Mouse (Mus musculus): Measurements from ENCODE around the gene Fgf22. TPM values are rescaled to one million over a fixed set of nuclear protein-coding genes. Genes with fewer than 3 reads are reported as not detected.

The Fgf22 gene
- 1 to 10 TPM; 4.7 to 5.9 (median 5.8) TPM for total RNA-seq (2022)

GRCm38 (mm10) chr10:79754856-79755516 lies at the start of gene Fgf22:
Gene Fgf22 (plus strand): TSS chr10:79755076.
- DNase-seq (ENCODE audit: low spot score in 2 of 2): peak; percentile 61 to 81

- no peak for DNase-seq (ENCODE audit: low spot score in 2 of 2)
These were observed 48.9 kb upstream of the Fgf22 start for GRCm38 (mm10) chr10:79705951-79706350.

GRCm38 (mm10) chr10:79706406-79707094 lies 48.3 kb upstream of the Fgf22 start:
- no peak for DNase-seq (ENCODE audit: low spot score in 2 of 2)

DNA sequence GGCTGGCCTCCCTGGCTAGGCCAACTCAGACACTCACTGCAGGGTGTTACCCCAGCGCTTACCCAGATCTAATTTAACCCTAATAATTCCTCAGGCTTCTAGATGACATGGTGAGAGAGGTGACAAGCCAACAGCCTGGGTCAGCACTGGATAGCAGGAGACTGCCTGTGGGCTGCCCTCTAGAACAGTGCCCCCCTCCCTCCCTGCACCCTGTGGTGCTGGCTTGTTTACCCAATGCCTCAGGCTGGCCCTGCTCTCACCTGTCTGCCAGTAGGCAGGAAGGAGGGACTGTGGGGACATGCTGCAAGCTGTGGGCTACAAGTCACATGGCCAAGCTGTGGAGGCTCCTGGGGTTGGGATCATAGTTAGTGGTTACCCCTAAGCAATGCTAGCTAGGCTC lies 47.7 kb upstream of the Fgf22 start:
- no peak for DNase-seq (ENCODE audit: low spot score in 2 of 2)

DNA sequence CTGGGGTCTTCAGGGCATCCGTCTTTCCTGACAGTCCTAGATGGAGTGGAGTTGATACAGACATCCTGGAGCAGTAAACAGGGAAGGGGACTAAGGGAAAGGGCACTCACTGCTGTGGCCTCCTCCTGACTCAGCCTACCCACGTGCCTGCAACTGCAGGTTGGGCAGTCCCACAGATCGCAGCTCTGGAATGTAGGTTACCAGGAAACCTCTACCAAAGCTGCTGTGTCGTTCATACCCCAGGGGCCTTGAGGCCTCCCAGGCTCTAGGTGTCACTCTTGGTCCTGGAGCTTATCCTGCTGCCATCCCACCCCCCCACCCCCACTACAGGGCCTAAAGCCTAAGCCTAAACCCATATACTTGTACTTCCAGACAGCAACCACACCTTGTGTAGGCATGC lies 47.1 kb upstream of the Fgf22 start:
- DNase-seq (ENCODE audit: low spot score in 2 of 2): no peak

DNA sequence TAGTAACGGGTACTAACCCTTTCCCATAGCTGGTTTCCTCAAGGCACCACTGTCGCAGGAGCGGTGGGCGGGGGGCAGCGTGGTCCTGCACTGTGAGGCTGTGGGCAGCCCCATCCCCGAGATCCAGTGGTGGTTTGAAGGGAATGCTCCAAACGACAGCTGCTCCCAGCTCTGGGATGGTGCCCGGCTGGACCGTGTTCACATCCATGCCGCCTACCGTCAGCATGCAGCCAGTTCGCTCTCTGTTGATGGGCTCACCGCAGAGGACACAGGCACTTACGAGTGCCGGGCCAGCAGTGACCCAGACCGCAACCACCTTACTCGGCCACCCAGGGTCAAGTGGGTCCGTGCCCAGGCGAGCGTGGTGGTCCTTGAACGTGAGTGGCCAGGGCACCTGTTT lies 46.2 kb upstream of the Fgf22 start:
- no peak for DNase-seq (ENCODE audit: low spot score in 2 of 2)

DNA sequence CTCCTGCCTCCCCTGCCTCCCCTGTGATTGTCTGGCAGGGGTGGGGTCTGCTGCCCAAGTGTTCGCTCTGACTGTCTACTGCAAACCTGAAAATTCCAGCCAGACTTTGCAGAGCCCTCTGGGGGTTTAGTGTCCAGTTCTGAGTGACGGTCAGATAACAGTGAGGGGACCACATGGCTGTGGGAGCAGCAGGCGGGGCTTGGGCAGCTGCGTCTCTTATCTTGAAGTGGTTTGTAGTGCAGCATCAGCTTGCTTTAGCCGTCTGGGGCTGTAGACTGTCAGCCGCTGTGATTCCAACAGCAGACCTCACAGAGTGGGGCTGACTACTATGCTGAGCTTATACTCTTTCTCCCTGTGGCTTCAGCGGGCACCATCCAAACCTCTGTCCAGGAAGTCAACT lies 45.6 kb upstream of the Fgf22 start:
- no peak for DNase-seq (ENCODE audit: low spot score in 2 of 2)

- DNase-seq (ENCODE audit: low spot score in 2 of 2): no peak
These were observed 42.8 kb upstream of the Fgf22 start for GRCm38 (mm10) chr10:79712029-79712428.

- no peak for DNase-seq (ENCODE audit: low spot score in 2 of 2)
These were observed 42.3 kb upstream of the Fgf22 start for GRCm38 (mm10) chr10:79712499-79713126.

DNA sequence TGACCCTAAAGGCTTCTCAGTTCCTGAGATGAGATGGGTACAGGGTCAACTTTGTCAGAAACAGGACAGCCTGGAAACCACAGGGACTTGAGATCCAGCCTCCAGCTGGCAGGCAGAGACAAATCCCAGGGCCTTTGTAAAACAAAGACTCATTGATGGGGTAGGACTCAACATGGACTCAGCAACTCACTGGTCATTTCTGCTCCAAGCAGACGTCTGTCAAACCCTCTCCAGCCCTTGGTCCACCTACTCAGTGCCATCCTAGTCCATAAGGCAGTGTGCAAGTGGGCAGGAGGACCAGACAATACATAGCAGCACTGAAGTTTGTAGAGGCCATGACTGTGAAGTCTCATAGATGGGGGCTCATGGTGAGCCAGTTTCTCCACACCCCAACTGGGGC lies 41.7 kb upstream of the Fgf22 start:
- DNase-seq (ENCODE audit: low spot score in 2 of 2): no peak

GRCm38 (mm10) chr10:79714996-79715395 lies 39.9 kb upstream of the Fgf22 start:
- DNase-seq (ENCODE audit: low spot score in 2 of 2): no peak

DNA sequence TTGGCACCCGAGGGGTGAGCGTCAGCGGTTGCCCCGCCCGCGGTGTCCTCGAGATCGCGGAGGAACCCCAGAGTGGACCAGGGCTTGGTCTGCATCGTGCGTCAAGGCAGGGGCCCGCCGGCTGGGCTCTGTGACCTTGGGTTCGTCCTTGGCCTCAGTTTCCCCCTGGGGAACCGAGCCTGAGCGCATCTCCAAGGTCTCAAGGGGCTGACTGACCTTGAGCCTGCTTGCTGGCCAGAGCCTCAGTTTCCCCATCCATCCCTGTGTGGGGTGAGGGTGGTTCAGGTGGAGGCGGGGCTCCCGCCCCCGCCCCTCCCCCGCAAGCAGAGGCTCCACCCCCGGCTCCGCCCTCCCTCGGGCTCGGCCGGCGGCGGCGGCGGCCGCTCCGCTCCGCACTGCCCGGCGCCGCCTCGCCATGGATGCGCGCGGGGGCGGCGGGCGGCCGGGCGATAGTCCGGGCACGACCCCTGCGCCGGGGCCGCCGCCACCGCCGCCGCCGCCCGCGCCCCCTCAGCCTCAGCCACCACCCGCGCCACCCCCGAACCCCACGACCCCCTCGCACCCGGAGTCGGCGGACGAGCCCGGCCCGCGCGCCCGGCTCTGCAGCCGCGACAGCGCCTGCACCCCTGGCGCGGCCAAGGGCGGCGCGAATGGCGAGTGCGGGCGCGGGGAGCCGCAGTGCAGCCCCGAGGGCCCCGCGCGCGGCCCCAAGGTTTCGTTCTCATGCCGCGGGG lies 38.5 kb upstream of the Fgf22 start, which contains the start of gene Hcn2:
TSS of gene Hcn2 (plus strand) at position 381 of the 734 bp plus-strand sequence.
- no peak for DNase-seq (ENCODE audit: low spot score in 2 of 2)

GRCm38 (mm10) chr10:79716988-79717355 lies 37.9 kb upstream of the Fgf22 start:
- peak in 1 of 2 experiments; percentile 58 for DNase-seq (ENCODE audit: low spot score in 2 of 2)

DNA sequence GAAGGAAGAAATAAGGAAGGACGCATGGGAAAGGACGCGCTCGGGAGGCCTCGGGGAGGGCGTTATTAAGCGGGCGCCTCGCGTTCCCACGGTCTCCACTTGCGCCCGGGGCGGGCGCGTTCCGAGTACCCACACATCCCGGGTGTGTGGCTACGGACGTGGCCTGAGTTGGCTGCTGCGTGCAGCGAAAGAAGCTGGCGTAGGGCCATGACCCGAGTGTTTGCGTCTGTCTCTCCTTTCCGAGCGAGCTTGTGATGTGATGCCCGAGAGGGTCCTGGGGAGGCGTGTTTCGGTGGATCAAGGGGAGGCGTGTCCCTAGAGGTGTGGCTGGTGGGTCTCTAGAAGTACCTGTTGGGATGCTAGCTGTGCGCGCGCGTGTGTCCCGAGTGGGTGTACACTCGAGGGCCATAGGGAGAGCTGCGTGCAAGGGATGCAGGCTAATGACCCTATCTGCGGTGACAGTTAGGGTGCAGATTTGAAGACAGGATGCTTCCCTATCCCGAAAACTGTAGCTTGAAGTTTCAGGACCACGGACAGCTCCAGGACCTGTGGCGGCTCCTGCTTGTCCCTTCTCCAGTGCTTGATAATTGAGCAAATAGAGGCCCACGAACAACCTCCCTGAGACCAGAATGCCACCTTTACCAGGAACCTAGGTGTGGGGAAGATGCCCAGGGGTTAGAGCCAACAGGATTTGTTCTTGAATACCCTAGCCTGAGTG lies 37.1 kb upstream of the Fgf22 start:
- no peak for DNase-seq (ENCODE audit: low spot score in 2 of 2)

GRCm38 (mm10) chr10:79721089-79721488 lies 33.8 kb upstream of the Fgf22 start:
- no peak for DNase-seq (ENCODE audit: low spot score in 2 of 2)

DNA sequence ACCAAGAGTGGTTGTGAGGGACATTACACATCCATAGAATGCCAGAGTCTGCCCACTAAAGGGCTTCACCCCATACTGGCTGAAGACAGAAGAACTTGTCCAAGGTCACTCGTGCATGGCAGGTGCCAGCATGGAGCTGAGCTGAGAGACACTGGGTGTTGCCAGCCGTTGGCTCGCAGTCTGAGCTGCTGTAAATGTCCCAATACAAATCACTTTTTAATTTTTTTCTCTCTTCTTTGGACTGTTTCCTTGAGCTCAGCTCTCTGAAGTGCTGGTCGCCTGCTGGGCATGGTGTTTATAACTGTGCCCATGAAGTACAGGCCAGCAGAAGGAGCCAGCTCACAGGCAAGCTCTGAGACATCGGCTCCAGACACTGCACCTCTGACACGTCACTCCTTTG lies 31.8 kb upstream of the Fgf22 start:
- DNase-seq (ENCODE audit: low spot score in 2 of 2): no peak

GRCm38 (mm10) chr10:79723692-79724091 lies 31.2 kb upstream of the Fgf22 start:
- no peak for DNase-seq (ENCODE audit: low spot score in 2 of 2)

- no peak for DNase-seq (ENCODE audit: low spot score in 2 of 2)
These were observed 28.8 kb upstream of the Fgf22 start for GRCm38 (mm10) chr10:79726090-79726489.

DNA sequence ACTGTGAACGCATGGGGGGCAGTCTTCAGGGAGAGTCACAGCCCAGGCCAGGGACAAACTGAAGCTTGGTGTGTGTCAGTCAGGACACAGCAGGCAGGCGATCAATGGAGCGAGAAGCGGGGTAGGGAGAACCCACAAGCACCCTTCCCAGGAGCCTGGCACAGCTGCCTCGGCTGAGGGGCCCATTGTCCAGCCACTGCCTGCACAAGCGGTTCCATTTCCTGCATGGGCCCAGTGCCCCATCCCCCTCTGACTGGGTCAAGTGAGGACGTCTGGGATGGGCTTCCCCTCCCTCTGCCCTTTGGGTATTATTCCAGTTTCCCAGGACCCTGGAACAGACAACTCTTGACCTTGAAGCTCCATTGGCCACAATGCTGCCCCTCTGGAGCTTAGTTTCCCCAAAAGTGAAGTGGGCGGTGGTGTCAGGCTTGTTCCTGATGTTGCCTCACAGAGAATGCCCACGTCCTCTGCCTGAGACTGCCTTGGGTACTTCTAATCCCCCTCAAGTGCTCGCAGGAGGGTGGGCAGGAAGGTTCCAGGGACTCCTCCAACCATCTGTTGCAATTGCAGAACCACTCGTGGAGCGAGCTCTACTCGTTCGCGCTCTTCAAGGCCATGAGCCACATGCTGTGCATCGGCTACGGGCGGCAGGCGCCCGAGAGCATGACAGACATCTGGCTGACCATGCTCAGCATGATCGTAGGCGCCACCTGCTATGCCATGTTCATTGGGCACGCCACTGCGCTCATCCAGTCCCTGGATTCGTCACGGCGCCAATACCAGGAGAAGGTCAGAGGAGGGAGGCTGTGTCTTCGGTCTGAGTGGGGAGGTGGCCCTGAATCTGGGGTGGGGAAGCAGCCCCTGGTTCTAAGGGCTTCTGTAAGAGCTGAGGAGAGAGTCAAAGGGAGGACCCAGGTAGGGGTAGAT lies 26.3 kb upstream of the Fgf22 start:
- peak in 1 of 2 experiments; percentile 77 for DNase-seq (ENCODE audit: low spot score in 2 of 2)

GRCm38 (mm10) chr10:79729357-79729965 lies 25.4 kb upstream of the Fgf22 start:
- DNase-seq (ENCODE audit: low spot score in 2 of 2): peak in 1 of 2 experiments; percentile 80
